Mouse (Mus musculus): ENCODE measurements around the gene Macf1. TPM values are rescaled to one million over a fixed set of nuclear protein-coding genes. Genes with fewer than 3 reads are reported as not detected.
"Not testable (repeated sequence)": the region's sequence is repeated elsewhere in the genome, so short reads cannot be mapped to it uniquely, and the experiment has no call there.

The Macf1 gene
- polyA plus RNA-seq, 1 experiment from 2014 or later = 67.3 TPM

GRCm38 (mm10) chr4:123666517-123666916 is 17.6 kb downstream of the Macf1 start:
- Histone ChIP-seq H3K4me1 (replicated peaks) (peaks cover 70% of the 10 kb centered on the region), H3K4me3 (no peak overlapping the region), H3K27me3 (no peaks in the 10 kb centered on the region), H3K4me2 (no peak overlapping the region), H3K9me3 (no peaks in the 10 kb centered on the region), H3K9ac (0 out of 2 replicates have a peak overlapping the region, but pooled peaks have one; percentile 9), H3K36me3 (peaks cover 7% of the 10 kb centered on the region), H3K27ac (peak overlapping the region; percentile 99)
- 79% methylated on average over 1 of the region's 1 CpGs for WGBS
- ATAC-seq (ENCODE audit: low FRiP score) = no peak

- Histone ChIP-seq H3K4me2 (peak overlapping the region; percentile 86), H3K9ac (peak overlapping the region; percentile 99), H3K36me3 (no peaks in the 10 kb centered on the region), H3K27me3 (no peaks in the 10 kb centered on the region), H3K4me1 (replicated peaks) (peaks cover 70% of the 10 kb centered on the region), H3K9me3 (no peaks in the 10 kb centered on the region), H3K27ac (peak overlapping the region; percentile 99), H3K4me3 (peak overlapping the region; percentile 88)
- 29% methylated on average over 11 of the region's 11 CpGs for WGBS
- no peak for ATAC-seq (ENCODE audit: low FRiP score)
Observed at GRCm38 (mm10) chr4:123665681-123666278, 18.4 kb downstream of the Macf1 start.

DNA sequence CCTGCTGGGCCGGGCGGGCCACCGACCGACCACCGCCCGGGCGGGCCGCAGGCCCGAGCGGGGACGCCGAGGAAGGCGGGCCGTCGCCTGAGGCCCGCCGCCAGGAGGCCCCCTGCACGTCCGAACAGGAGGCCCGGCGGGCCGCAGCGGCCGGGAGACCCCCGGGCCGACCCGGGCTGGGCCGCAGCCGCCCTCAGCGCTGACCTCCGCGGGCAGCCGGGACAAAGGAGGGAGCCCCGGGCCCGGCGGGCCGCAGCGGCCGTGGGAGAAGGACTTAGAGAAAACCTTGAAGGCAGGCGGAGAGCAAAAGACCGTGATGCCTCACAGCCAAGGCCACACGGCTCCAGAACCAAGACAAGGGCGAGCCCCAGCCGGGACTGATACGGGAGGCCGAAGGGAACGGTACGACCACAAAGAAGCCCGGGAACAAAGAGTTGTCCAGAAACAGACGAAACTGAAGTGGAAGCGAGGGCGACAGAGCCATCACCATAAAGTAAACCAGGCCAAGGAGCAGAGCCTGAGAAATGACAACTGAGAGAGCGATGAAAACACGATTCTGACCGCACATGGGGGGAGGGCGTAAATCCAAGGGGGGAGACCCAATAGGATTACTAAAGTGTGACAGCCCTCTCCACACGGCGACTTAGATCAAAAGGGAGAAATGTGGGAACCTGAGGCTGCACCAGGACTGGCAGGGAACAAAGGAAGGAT is 19.1 kb downstream of the Macf1 start:
- no peaks in the 10 kb centered on the region for H3K9me3 ChIP-seq
- H3K36me3 ChIP-seq = no peaks in the 10 kb centered on the region
- ATAC-seq (ENCODE audit: low FRiP score) = peak; percentile 23
- peaks cover 64% of the 10 kb centered on the region for H3K4me1 ChIP-seq (replicated peaks)
- peak overlapping the region; percentile 99 for H3K9ac ChIP-seq
- H3K27me3 ChIP-seq = no peaks in the 10 kb centered on the region
- H3K4me3 ChIP-seq = peak overlapping the region; percentile 88
- peak overlapping the region; percentile 86 for H3K4me2 ChIP-seq
- under 1% methylated on average over 44 of the region's 58 CpGs for WGBS
- peak overlapping the region; percentile 99 for H3K27ac ChIP-seq

GRCm38 (mm10) chr4:123664021-123664950 is 19.9 kb downstream of the Macf1 start:
- Histone ChIP-seq H3K27me3 (no peaks in the 10 kb centered on the region), H3K4me1 (replicated peaks) (peaks cover 60% of the 10 kb centered on the region), H3K4me3 (peak overlapping the region; percentile 88), H3K27ac (peak overlapping the region; percentile 99), H3K9ac (peak overlapping the region; percentile 99), H3K9me3 (no peaks in the 10 kb centered on the region), H3K4me2 (peak overlapping the region; percentile 86), H3K36me3 (no peaks in the 10 kb centered on the region)
- WGBS = under 1% methylated on average over 85 of the region's 125 CpGs
- ATAC-seq (ENCODE audit: low FRiP score) = peak; percentile 73

GRCm38 (mm10) chr4:123663688-123663965 is 20.5 kb downstream of the Macf1 start:
- H3K9ac ChIP-seq = peak overlapping the region; percentile 99
- H3K27ac ChIP-seq = peak overlapping the region; percentile 99
- H3K4me1 ChIP-seq (replicated peaks) = peaks cover 60% of the 10 kb centered on the region
- WGBS = under 1% methylated on average over 12 of the region's 12 CpGs
- no peaks in the 10 kb centered on the region for H3K9me3 ChIP-seq
- peak overlapping the region; percentile 86 for H3K4me2 ChIP-seq
- no peaks in the 10 kb centered on the region for H3K27me3 ChIP-seq
- peak overlapping the region; percentile 88 for H3K4me3 ChIP-seq
- ATAC-seq (ENCODE audit: low FRiP score) = no peak
- no peaks in the 10 kb centered on the region for H3K36me3 ChIP-seq

DNA sequence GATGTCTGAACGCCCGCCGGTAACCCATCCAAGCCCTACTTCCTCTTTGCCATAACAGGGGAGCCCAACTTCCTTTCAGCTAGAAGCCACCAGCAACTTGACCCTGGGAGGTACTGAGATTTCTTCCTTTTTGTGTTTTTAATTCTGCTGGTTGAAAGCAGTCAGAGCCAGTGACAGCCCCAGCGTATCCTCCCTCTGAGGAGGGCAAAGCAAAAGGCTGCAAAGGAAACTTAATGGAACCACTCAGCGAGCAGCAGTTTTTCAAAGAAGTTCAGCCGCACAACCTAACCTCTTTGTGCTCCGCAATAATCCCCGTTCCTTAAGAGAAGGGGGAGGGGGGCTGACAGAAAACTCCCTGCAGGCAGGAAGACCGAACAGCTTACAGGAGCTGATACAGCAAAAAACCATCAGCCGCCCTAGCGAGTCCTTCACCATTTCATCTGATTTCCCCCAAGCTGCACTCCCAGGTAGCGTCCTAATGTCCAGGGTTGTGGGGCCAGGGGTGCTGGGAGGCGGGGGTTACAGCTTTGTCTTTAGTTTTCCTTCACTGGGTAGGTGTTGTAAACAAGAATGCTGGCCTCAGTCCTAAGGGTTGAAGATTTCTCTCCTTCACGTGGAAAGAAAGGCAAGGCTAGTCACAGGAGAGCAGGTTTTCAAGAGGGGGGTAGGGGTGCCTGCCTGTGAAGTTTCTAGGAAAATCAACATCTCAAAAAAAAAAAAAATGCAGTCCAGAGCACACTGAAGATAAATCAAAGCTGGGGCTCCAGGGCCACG is 21.1 kb downstream of the Macf1 start:
- Histone ChIP-seq H3K27ac (peak overlapping the region; percentile 99), H3K4me3 (peak overlapping the region; percentile 88), H3K36me3 (no peaks in the 10 kb centered on the region), H3K9me3 (no peaks in the 10 kb centered on the region), H3K9ac (peak overlapping the region; percentile 99), H3K4me1 (replicated peaks) (peaks cover 60% of the 10 kb centered on the region), H3K27me3 (no peaks in the 10 kb centered on the region), H3K4me2 (peak overlapping the region; percentile 86)
- ATAC-seq (ENCODE audit: low FRiP score) = no peak
- 3% methylated on average over 15 of the region's 15 CpGs for WGBS

DNA sequence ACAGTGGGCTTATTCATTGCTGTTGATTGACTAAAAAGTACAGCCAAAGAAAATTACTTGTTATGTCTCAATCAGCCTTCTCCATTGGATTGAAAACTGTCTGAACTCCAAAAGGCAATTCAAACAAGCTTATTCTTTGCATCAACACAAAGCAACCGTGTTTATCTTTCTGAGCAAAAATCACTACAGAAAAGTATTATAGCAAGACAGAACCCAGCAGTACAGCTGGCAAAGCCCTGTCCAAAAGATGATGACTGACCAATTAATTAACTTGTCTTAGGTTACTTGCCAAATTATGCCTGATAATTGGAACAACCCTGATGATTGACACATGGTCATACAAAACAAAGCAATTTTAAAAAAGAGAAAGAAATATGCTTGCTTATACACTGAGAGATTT is 26.0 kb downstream of the Macf1 start:
- Histone ChIP-seq H3K27ac (no peak overlapping the region), H3K4me1 (replicated peaks) (peaks cover 24% of the 10 kb centered on the region), H3K4me3 (no peak overlapping the region), H3K9ac (no peak overlapping the region), H3K36me3 (no peaks in the 10 kb centered on the region), H3K4me2 (no peak overlapping the region), H3K9me3 (no peaks in the 10 kb centered on the region), H3K27me3 (no peaks in the 10 kb centered on the region)
- 73% methylated on average over 1 of the region's 1 CpGs for WGBS
- no peak for ATAC-seq (ENCODE audit: low FRiP score)

- no peaks in the 10 kb centered on the region for H3K9me3 ChIP-seq
- H3K4me3 ChIP-seq = no peak overlapping the region
- no peak overlapping the region for H3K4me2 ChIP-seq
- H3K27ac ChIP-seq = no peak overlapping the region
- ATAC-seq (ENCODE audit: low FRiP score) = no peak
- H3K4me1 ChIP-seq (replicated peaks) = peaks cover 5% of the 10 kb centered on the region; the same call in 1 of the 2 replicates
- H3K27me3 ChIP-seq = no peaks in the 10 kb centered on the region
- whole genome bisulfite sequencing = 96% methylated on average over 5 of the region's 5 CpGs
- H3K9ac ChIP-seq = no peak overlapping the region
- H3K36me3 ChIP-seq = 0 out of 2 replicates have a peak, but pooled peaks cover 4% of the 10 kb centered on the region
Observed at GRCm38 (mm10) chr4:123655245-123655644, 28.9 kb downstream of the Macf1 start.

- no peak overlapping the region for H3K27ac ChIP-seq
- no peaks in the 10 kb centered on the region for H3K27me3 ChIP-seq
- no peak for ATAC-seq (ENCODE audit: low FRiP score)
- peaks cover 5% of the 10 kb centered on the region; the same call in 1 of the 2 replicates for H3K4me1 ChIP-seq (replicated peaks)
- 96% methylated on average over 4 of the region's 4 CpGs for WGBS
- H3K4me3 ChIP-seq = no peak overlapping the region
- no peak overlapping the region for H3K9ac ChIP-seq
- H3K36me3 ChIP-seq = 0 out of 2 replicates have a peak, but pooled peaks cover 4% of the 10 kb centered on the region
- no peak overlapping the region for H3K4me2 ChIP-seq
- H3K9me3 ChIP-seq = no peaks in the 10 kb centered on the region
Observed at GRCm38 (mm10) chr4:123654566-123654965, 29.6 kb downstream of the Macf1 start.

DNA sequence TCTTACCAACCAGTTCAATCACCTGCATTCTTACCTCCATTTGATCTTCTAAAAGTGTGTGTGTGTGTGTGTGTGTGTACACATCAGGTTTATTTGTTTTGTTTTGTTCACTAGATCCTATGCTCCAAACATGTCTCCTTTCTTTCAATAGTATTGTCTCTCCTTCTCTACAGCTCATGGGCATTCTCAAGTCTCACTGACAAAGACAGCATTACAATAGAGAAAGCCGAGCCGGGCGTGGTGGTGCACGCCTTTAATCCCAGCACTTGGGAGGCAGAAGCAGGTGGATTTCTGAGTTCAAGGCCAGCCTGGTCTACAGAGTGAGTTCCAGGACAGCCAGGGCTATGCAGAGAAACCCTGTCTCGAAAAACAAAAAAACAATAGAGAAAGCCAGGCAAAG is 30.7 kb downstream of the Macf1 start:
- not testable (repeated sequence) for H3K27me3 ChIP-seq; H3K9me3 ChIP-seq; H3K36me3 ChIP-seq; H3K9ac ChIP-seq; H3K4me3 ChIP-seq; H3K4me1 ChIP-seq (replicated peaks); H3K27ac ChIP-seq; H3K4me2 ChIP-seq; ATAC-seq (ENCODE audit: low FRiP score)
- WGBS = 96% methylated on average over 5 of the region's 5 CpGs

- Histone ChIP-seq H3K4me3 (no peak overlapping the region), H3K9me3 (no peaks in the 10 kb centered on the region), H3K36me3 (peaks cover 7% of the 10 kb centered on the region), H3K9ac (no peak overlapping the region), H3K4me1 (replicated peaks) (peaks cover 5% of the 10 kb centered on the region; the same call in 1 of the 2 replicates), H3K27ac (no peak overlapping the region), H3K4me2 (no peak overlapping the region), H3K27me3 (no peaks in the 10 kb centered on the region)
- 86% methylated on average over 3 of the region's 3 CpGs for WGBS
- ATAC-seq (ENCODE audit: low FRiP score) = no peak
Observed at GRCm38 (mm10) chr4:123652130-123652529, 32.0 kb downstream of the Macf1 start.

Data from hindbrain, embryonic 13.5 days (tissue).